Mouse (Mus musculus): ENCODE results near the gene Cerk. TPM values are rescaled to one million over a fixed set of nuclear protein-coding genes. Genes with fewer than 3 reads are reported as not detected.
"Not testable (repeated sequence)": the region's sequence is repeated elsewhere in the genome, so short reads cannot be mapped to it uniquely, and the experiment has no call there.

Gene Cerk
- polyA plus RNA-seq, 1 experiment from 2014 or later, result 12.1 TPM

DNA sequence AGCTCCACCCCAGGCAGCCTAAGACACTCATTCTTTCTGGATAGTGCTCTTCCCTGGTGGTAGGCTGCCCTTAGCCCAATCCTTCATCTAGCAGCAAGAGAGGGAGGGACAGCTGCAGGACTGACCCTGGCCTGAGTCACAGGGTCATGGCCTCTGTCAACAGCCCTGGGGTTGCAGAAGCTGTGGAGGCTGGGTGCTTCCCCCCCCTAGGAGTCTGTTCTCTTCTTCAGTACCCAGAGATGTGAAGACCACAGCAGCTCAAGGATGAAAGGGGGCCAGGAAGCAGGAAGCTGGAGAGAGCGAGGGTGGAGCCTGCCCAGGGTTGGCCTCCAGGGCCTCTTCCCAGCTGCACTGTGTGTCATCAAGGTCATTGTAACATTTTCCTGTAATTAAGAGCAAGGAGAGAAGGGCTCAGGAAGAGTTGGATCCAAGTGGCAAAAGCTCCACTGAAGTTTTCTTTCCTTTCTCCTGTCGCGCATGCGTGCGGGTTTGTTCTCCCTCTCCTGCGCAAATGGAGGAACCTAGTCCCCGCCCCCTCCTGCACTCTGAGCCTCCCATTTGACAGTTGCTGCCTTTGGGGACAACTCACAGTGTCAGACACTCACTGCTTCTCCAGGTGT is 18.1 kb upstream of the Cerk start:
- Histone ChIP-seq H3K9me3 (no peaks in the 10 kb centered on the region), H3K9ac (no peak overlapping the region), H3K4me3 (replicated peaks) (no peak overlapping the region), H3K36me3 (no peaks in the 10 kb centered on the region), H3K4me1 (peaks cover 8% of the 10 kb centered on the region; the same call in 1 of the 2 replicates), H3K4me2 (0 out of 2 replicates have a peak overlapping the region, but pooled peaks have one; percentile 5), H3K27ac (no peak overlapping the region), H3K27me3 (replicated peaks) (no peaks in the 10 kb centered on the region)
- 0 out of 2 replicates have a peak, but pooled peaks have one; percentile 9 for ATAC-seq (ENCODE audit: insufficient read depth, low FRiP score, low read depth)
- 39% methylated on average over 7 of the region's 7 CpGs for WGBS

DNA sequence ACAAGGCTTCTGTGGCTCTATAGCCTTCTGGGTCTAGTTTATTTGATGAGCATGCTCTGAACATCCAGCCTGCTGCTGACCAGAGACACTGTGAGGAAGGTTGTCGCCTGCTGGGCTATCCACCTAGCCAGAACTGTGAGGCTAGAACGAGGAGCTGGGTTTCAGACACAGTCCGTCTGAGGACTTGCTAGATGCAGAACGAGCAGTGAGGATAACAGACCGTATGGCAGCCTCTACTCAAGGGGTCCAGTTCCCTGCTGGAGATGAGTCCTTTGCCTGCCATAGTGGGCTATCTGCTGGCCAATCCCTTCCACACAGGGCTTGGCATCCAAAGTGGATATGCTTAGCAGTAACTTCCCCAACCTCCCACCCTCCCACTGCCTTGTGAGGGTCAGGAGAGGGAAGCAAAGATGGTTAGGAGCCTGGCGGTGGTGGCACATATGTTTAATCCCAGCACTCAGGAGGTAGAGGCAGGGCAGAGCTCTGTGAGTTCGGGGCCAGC is 17.4 kb upstream of the Cerk start:
- Histone ChIP-seq H3K9me3 (no peaks in the 10 kb centered on the region), H3K9ac (no peak overlapping the region), H3K27ac (peak overlapping the region; percentile 51; the same call in 1 of the 2 replicates), H3K36me3 (no peaks in the 10 kb centered on the region), H3K4me3 (replicated peaks) (no peak overlapping the region), H3K4me1 (peaks cover 8% of the 10 kb centered on the region; the same call in 1 of the 2 replicates), H3K27me3 (replicated peaks) (no peaks in the 10 kb centered on the region), H3K4me2 (no peak overlapping the region)
- WGBS, result 80% methylated on average over 7 of the region's 7 CpGs
- ATAC-seq (ENCODE audit: insufficient read depth, low FRiP score, low read depth), result no peak

- Histone ChIP-seq H3K4me3 (replicated peaks) (no peak overlapping the region), H3K27me3 (replicated peaks) (no peaks in the 10 kb centered on the region), H3K9me3 (no peaks in the 10 kb centered on the region), H3K4me2 (no peak overlapping the region), H3K4me1 (peaks cover 8% of the 10 kb centered on the region; the same call in 1 of the 2 replicates), H3K36me3 (no peaks in the 10 kb centered on the region), H3K27ac (peak overlapping the region; percentile 51; the same call in 1 of the 2 replicates), H3K9ac (no peak overlapping the region)
- 38% methylated on average over 6 of the region's 6 CpGs for WGBS
- no peak for ATAC-seq (ENCODE audit: insufficient read depth, low FRiP score, low read depth)
These were observed 16.7 kb upstream of the Cerk start for GRCm38 (mm10) chr15:86202640-86203039.

GRCm38 (mm10) chr15:86201696-86202330 is 15.9 kb upstream of the Cerk start:
- H3K4me1 ChIP-seq, result peaks cover 8% of the 10 kb centered on the region; the same call in 1 of the 2 replicates
- ATAC-seq (ENCODE audit: insufficient read depth, low FRiP score, low read depth), result no peak
- no peaks in the 10 kb centered on the region for H3K36me3 ChIP-seq
- WGBS, result 68% methylated on average over 9 of the region's 9 CpGs
- H3K9me3 ChIP-seq, result no peaks in the 10 kb centered on the region
- no peak overlapping the region for H3K4me2 ChIP-seq
- no peak overlapping the region for H3K9ac ChIP-seq
- no peaks in the 10 kb centered on the region for H3K27me3 ChIP-seq (replicated peaks)
- H3K4me3 ChIP-seq (replicated peaks), result no peak overlapping the region
- peak overlapping the region; percentile 41; the same call in 1 of the 2 replicates for H3K27ac ChIP-seq

DNA sequence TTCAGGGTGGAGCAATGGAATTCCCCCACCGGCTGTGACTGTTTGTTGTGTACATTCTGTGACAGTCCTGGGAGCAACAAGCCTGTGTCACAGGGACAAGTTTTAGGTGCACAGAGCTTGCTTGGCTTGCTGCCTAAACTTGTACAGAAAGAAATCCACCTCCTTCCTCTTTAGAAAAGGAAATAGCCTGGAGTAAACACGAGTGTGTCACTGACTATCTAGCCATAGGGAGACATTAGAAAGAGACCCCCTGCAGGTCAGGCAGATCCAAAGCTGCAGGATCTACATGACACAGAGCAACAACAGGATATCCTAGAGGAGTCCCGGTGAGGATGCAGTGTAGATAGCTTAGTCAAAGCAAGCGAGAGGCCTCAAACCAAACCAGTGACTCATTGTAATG is 15.2 kb upstream of the Cerk start:
- Histone ChIP-seq H3K9ac (no peak overlapping the region), H3K4me2 (no peak overlapping the region), H3K27me3 (replicated peaks) (no peaks in the 10 kb centered on the region), H3K27ac (0 out of 2 replicates have a peak overlapping the region, but pooled peaks have one; percentile 41), H3K36me3 (no peaks in the 10 kb centered on the region), H3K4me1 (peaks cover 8% of the 10 kb centered on the region; the same call in 1 of the 2 replicates), H3K9me3 (no peaks in the 10 kb centered on the region), H3K4me3 (replicated peaks) (no peak overlapping the region)
- ATAC-seq (ENCODE audit: insufficient read depth, low FRiP score, low read depth), result no peak
- WGBS, result 39% methylated on average over 4 of the region's 4 CpGs

DNA sequence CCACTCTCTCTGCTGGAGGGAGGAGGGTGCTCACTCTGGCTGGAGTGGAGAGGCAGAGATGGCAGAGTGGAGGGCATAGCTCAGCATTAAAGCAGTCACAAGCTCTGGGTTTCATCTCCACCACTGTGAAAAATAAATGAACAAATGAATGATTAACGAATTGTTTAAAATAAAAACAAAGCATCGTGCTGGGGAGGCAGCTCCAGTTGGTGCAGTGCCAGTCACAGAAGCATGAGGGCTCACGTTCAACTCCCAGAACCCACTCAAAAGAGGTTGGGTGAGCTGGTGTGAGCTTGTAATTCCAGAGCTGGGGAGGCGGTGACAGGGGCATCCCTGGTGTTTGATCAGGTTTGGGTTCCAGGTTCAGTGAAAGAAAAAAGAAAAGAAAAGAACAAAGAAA is 14.2 kb upstream of the Cerk start:
- no peak for ATAC-seq (ENCODE audit: insufficient read depth, low FRiP score, low read depth)
- no peak overlapping the region for H3K4me2 ChIP-seq
- peaks cover 8% of the 10 kb centered on the region; the same call in 1 of the 2 replicates for H3K4me1 ChIP-seq
- no peaks in the 10 kb centered on the region for H3K27me3 ChIP-seq (replicated peaks)
- no peaks in the 10 kb centered on the region for H3K36me3 ChIP-seq
- WGBS, result 44% methylated on average over 4 of the region's 4 CpGs
- no peaks in the 10 kb centered on the region for H3K9me3 ChIP-seq
- no peak overlapping the region for H3K27ac ChIP-seq
- no peak overlapping the region for H3K4me3 ChIP-seq (replicated peaks)
- H3K9ac ChIP-seq, result no peak overlapping the region

GRCm38 (mm10) chr15:86199482-86199881 is 13.5 kb upstream of the Cerk start:
- peaks cover 8% of the 10 kb centered on the region; the same call in 1 of the 2 replicates for H3K4me1 ChIP-seq
- H3K4me3 ChIP-seq (replicated peaks), result no peak overlapping the region
- H3K4me2 ChIP-seq, result no peak overlapping the region
- H3K27me3 ChIP-seq (replicated peaks), result no peaks in the 10 kb centered on the region
- 55% methylated on average over 4 of the region's 4 CpGs for WGBS
- no peak overlapping the region for H3K9ac ChIP-seq
- no peaks in the 10 kb centered on the region for H3K36me3 ChIP-seq
- H3K9me3 ChIP-seq, result no peaks in the 10 kb centered on the region
- H3K27ac ChIP-seq, result no peak overlapping the region
- ATAC-seq (ENCODE audit: insufficient read depth, low FRiP score, low read depth), result no peak

DNA sequence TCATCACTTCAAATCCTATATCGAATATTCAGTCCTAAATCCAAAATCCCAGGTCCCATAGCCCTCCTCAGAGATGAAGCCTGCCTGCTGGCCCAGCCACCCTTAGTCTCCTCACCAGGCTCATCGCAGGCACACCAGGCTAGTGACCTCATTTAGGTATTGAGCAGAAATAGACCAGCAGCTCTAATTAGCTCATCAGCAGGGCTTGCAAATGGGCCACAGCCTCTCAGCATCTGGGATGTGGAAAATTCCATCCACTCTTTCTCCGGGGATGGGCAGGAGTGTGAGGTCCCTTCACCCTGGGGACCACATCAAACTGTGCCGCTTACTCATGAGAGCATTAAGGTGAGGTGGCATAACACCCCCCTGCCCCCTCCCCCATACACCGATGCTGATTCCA is 13.1 kb upstream of the Cerk start:
- Histone ChIP-seq H3K4me3 (replicated peaks) (no peak overlapping the region), H3K27ac (no peak overlapping the region), H3K9me3 (no peaks in the 10 kb centered on the region), H3K4me1 (peaks cover 8% of the 10 kb centered on the region; the same call in 1 of the 2 replicates), H3K36me3 (no peaks in the 10 kb centered on the region), H3K4me2 (no peak overlapping the region), H3K27me3 (replicated peaks) (no peaks in the 10 kb centered on the region), H3K9ac (no peak overlapping the region)
- 83% methylated on average over 5 of the region's 5 CpGs for WGBS
- ATAC-seq (ENCODE audit: insufficient read depth, low FRiP score, low read depth), result no peak

GRCm38 (mm10) chr15:86194676-86195453 is 8.9 kb upstream of the Cerk start:
- H3K36me3 ChIP-seq; H3K9me3 ChIP-seq; H3K27me3 ChIP-seq (replicated peaks); H3K9ac ChIP-seq; H3K27ac ChIP-seq; H3K4me2 ChIP-seq; H3K4me1 ChIP-seq; H3K4me3 ChIP-seq (replicated peaks): not testable (repeated sequence)
- peak; percentile 98 for ATAC-seq (ENCODE audit: insufficient read depth, low FRiP score, low read depth)
- WGBS, result 70% methylated on average over 55 of the region's 55 CpGs

GRCm38 (mm10) chr15:86191933-86192332 is 6.0 kb upstream of the Cerk start:
- no peak for ATAC-seq (ENCODE audit: insufficient read depth, low FRiP score, low read depth)
- no peaks in the 10 kb centered on the region for H3K27me3 ChIP-seq (replicated peaks)
- no peak overlapping the region for H3K9ac ChIP-seq
- 58% methylated on average over 3 of the region's 3 CpGs for WGBS
- no peaks in the 10 kb centered on the region for H3K36me3 ChIP-seq
- peaks cover 8% of the 10 kb centered on the region; the same call in 1 of the 2 replicates for H3K4me1 ChIP-seq
- H3K27ac ChIP-seq, result no peak overlapping the region
- H3K4me3 ChIP-seq (replicated peaks), result no peak overlapping the region
- H3K9me3 ChIP-seq, result no peaks in the 10 kb centered on the region
- H3K4me2 ChIP-seq, result no peak overlapping the region

- 15% methylated on average over 1 of the region's 1 CpGs for WGBS
- peaks cover 10% of the 10 kb centered on the region; the same call in 1 of the 2 replicates for H3K4me1 ChIP-seq
- no peaks in the 10 kb centered on the region for H3K9me3 ChIP-seq
- no peak overlapping the region for H3K9ac ChIP-seq
- H3K4me2 ChIP-seq, result no peak overlapping the region
- no peak overlapping the region for H3K4me3 ChIP-seq (replicated peaks)
- ATAC-seq (ENCODE audit: insufficient read depth, low FRiP score, low read depth), result no peak
- H3K27ac ChIP-seq, result no peak overlapping the region
- H3K27me3 ChIP-seq (replicated peaks), result no peaks in the 10 kb centered on the region
- no peaks in the 10 kb centered on the region for H3K36me3 ChIP-seq
These were observed 5.6 kb upstream of the Cerk start for GRCm38 (mm10) chr15:86191505-86191904.
